Mouse (Mus musculus): Measurements from ENCODE around the gene Pus7.

- TF ChIP-seq POLR2A (IDR thresholded peaks at IDR 0.05; ENCODE audit: low read depth, low read length) (no peak), CTCF (conservative IDR thresholded peaks at IDR 0.05; ENCODE audit: insufficient read depth, insufficient read length, low read depth, low read length) (no peak)
Observed at GRCm38 (mm10) chr5:23756368-23756767, 27.1 kb downstream of the Pus7 start.
